Mouse (Mus musculus) cerebellum, adult 2 months (tissue): ENCODE data around the gene Mars. TPM values are rescaled to one million over a fixed set of nuclear protein-coding genes. Genes with fewer than 3 reads are reported as not detected.

Experiments used
- DNase-seq, 2 experiments: peaks; one replicate each; pipeline ENCODE4 v3.0.0; 2021
- H3K27ac ChIP-seq: fragments of 200-500 bp; 2 replicates; pipeline ENCODE4 v1.5.1; 2012; ENCODE audit warnings: low read length, control low read depth, inconsistent platforms; ENCODE audit not compliant: insufficient read depth
- H3K27me3 ChIP-seq: fragments of 200-500 bp; 2 replicates; pipeline ENCODE4 v1.6.1; 2012; ENCODE audit warnings: inconsistent platforms, mild to moderate bottlenecking, low read length, moderate library complexity; ENCODE audit not compliant: control insufficient read depth, insufficient read depth
- H3K4me1 ChIP-seq: fragments of 200-500 bp; 2 replicates; pipeline ENCODE4 v1.6.1; 2011; ENCODE audit warnings: low read length; ENCODE audit not compliant: control insufficient read depth, insufficient read depth
- H3K4me3 ChIP-seq: fragments of 200-500 bp; replicated peaks from 2 replicates; pipeline ENCODE3; 2011; ENCODE audit warnings: mild to moderate bottlenecking, low read depth, low read length, control low read depth; ENCODE audit not compliant: insufficient read depth
- CTCF ChIP-seq: fragments of 200-500 bp; IDR thresholded peaks from 2 replicates; pipeline ENCODE4 v1.5.1; 2011; ENCODE audit warnings: low read depth, mild to moderate bottlenecking, control low read depth, low read length, moderate library complexity, borderline replicate concordance; ENCODE audit not compliant: insufficient read depth
- POLR2A ChIP-seq: fragments of 200-500 bp; IDR thresholded peaks from 2 replicates; pipeline ENCODE4 v1.6.1; 2011; ENCODE audit warnings: low read length, control low read depth, borderline replicate concordance; ENCODE audit not compliant: insufficient read depth
- WGBS: fragments of 180-500 bp; shearing (Covaris S2); methylation state at CpG from one replicate; pipeline ENCODE4 v1.1.7; 2018; 5-methylcytosine and 5-hydroxymethylcytosine counted together
- polyA plus RNA-seq: library from polyadenylated mRNA; depleted of rRNA; stranded (reverse); fragments of >200 nt; gene quantifications from 2 replicates; pipeline ENCODE4 v1.2.3, GENCODE M21; 2012; rRNA removed

Gene Mars
- polyA plus RNA-seq, 1 experiment = 81.6 TPM

GRCm38 (mm10) chr10:127250810-127251209, 60.8 kb downstream of the Mars start:
- Histone ChIP-seq H3K4me1 (no peaks in the 10 kb centered on the region), H3K27ac (no peak overlapping the region), H3K4me3 (no peak overlapping the region), H3K27me3 (no peaks in the 10 kb centered on the region)
- WGBS = 78% methylated on average over 5 of the region's 5 CpGs
- DNase-seq = no peak
- TF ChIP-seq CTCF (no peak), POLR2A (no peak)

Other genes with a start within 250 kb of the Mars start
- 141 and 143 TPM in 2 replicates for gene Cdk4, start 248.3 kb downstream of the Mars start, polyA plus RNA-seq
- 81.6 and 84.6 TPM in 2 replicates for gene Tspan31, start 241.5 kb downstream of the Mars start, polyA plus RNA-seq
- 99.5 and 109 TPM in 2 replicates for gene Agap2, start 236.5 kb downstream of the Mars start, polyA plus RNA-seq
- gene Os9, start 190.7 kb downstream of the Mars start, polyA plus RNA-seq = 98.9 and 100 TPM in 2 replicates
- 81.9 and 83.6 TPM in 2 replicates for gene B4galnt1, start 146.6 kb downstream of the Mars start, polyA plus RNA-seq
- gene Slc26a10, start 131.1 kb downstream of the Mars start, polyA plus RNA-seq = 3.1 and 3.3 TPM in 2 replicates
- 105 and 117 TPM in 2 replicates for gene Arhgef25, start 121.7 kb downstream of the Mars start, polyA plus RNA-seq
- 321 and 339 TPM in 2 replicates for gene Dtx3, start 116.1 kb downstream of the Mars start, polyA plus RNA-seq
- 58.8 and 64.1 TPM in 2 replicates for gene Pip4k2c, start 100.2 kb downstream of the Mars start, polyA plus RNA-seq
- 377 and 378 TPM in 2 replicates for gene Kif5a, start 48.4 kb downstream of the Mars start, polyA plus RNA-seq
- 322 and 328 TPM in 2 replicates for gene Dctn2, start 45.4 kb downstream of the Mars start, polyA plus RNA-seq
- 47.8 and 51.8 TPM in 2 replicates for gene Mbd6, start 22.8 kb downstream of the Mars start, polyA plus RNA-seq
- gene Arhgap9, start 10.2 kb upstream of the Mars start, polyA plus RNA-seq = 0.87 and 0.97 TPM in 2 replicates
- gene Gli1, start 30.2 kb upstream of the Mars start, polyA plus RNA-seq = 10.6 and 12.5 TPM in 2 replicates
- gene Inhbe, start 42.6 kb upstream of the Mars start, polyA plus RNA-seq = 0.03 TPM in 1 of 2 replicates, not detected in the other
- gene Inhbc, start 58.6 kb upstream of the Mars start, polyA plus RNA-seq = not detected in 2 replicates
- gene R3hdm2, start 68.5 kb upstream of the Mars start, polyA plus RNA-seq = 137 and 145 TPM in 2 replicates
- gene Stac3, start 189.9 kb upstream of the Mars start, polyA plus RNA-seq = 8.3 TPM in 2 replicates
- 10.4 and 11.5 TPM in 2 replicates for gene Ndufa4l2, start 203.2 kb upstream of the Mars start, polyA plus RNA-seq
- 68.2 and 69.8 TPM in 2 replicates for gene Shmt2, start 210.7 kb upstream of the Mars start, polyA plus RNA-seq
- gene Nxph4, start 222.8 kb upstream of the Mars start, polyA plus RNA-seq = 30.3 and 33.8 TPM in 2 replicates